Mouse (Mus musculus) heart, adult 8-10 months (tissue): ENCODE data around the gene Drg2. TPM values are rescaled to one million over a fixed set of nuclear protein-coding genes. Genes with fewer than 3 reads are reported as not detected.

ENCODE experiments used
- DNase-seq: peaks from one replicate; pipeline ENCODE4 v3.0.0; 2022; ENCODE audit warnings: low spot score
- total RNA-seq, 4 experiments: library from RNA; stranded (reverse); gene quantifications; 2 replicates each; pipeline ENCODE4 v1.2.4; 2022

Gene Drg2
- total RNA-seq, 4 experiments from 2014 or later = 27.5 to 33.6 (median 29.6) TPM

- no peak for DNase-seq
Measured at GRCm38 (mm10) chr11:60469039-60469438, 14.6 kb downstream of the Drg2 start, which contains the start of gene Myo15. Gene Myo15 (plus strand): TSS chr11:60469339.

DNA sequence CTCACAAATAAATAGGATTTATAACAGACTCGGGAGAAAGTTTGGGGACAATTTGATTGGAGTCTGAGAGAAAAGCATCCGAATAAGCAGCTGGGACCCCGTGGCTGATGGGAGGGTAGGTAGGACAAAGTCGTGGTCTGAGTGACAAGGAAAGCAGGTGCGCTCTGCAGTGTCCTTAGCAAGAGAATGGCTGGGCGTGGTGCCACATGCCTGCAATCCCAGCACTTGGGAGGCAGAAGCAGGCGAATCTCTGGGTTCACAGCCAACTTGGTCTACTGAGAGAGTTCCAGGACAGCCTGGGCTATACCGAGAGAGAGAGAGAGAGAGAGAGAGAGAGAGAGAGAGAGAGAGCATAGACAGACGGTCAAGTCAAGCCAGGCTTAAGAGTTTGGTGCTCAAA lies 16.4 kb downstream of the Drg2 start:
- DNase-seq = no peak

DNA sequence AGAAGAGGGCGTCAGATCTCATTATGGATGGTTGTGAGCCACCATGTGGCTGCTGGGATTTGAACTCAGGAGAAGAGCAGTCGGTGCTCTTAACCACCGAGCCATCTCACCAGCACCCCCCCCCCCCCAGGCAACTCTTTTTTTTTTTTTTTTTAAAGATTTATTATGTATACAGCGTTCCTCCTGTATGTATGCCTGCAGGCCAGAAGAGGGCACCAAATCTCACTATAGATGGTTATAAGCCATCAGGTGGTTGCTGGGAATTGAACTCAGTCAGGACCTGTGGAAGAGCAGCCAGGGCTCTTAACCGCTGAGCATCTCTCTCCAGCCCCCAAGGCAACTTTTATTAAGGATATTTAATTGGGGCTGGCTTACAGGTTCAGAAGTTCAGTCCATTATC lies 20.1 kb downstream of the Drg2 start:
- no peak for DNase-seq

GRCm38 (mm10) chr11:60475668-60476362 lies 21.4 kb downstream of the Drg2 start:
- DNase-seq = no peak

GRCm38 (mm10) chr11:60478121-60478520 lies 23.7 kb downstream of the Drg2 start:
- no peak for DNase-seq

- no peak for DNase-seq
Measured at GRCm38 (mm10) chr11:60486267-60486666, 31.9 kb downstream of the Drg2 start.

- no peak for DNase-seq
Measured at GRCm38 (mm10) chr11:60492726-60493125, 38.3 kb downstream of the Drg2 start.

GRCm38 (mm10) chr11:60495692-60496091 lies 41.3 kb downstream of the Drg2 start:
- DNase-seq = no peak

DNA sequence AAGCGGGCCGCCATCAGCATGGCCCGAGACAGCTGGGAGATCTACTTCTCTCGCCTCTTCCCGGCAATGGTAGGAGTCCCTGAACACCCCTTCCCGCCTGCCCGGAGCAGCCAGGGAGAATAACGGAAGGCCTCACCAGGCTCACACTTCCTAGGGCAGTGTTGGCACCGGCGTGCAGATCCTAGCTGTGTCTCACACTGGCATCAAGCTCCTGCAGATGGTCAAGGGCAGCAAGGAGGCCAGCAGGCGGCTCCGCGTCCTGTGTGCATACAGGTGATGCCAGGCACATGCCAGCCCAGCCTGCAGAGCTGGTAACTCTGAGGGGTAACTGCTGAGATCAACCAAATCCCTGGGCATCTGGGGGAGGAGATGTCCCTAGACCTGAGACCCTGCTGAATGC lies 52.9 kb downstream of the Drg2 start:
- DNase-seq = no peak

DNA sequence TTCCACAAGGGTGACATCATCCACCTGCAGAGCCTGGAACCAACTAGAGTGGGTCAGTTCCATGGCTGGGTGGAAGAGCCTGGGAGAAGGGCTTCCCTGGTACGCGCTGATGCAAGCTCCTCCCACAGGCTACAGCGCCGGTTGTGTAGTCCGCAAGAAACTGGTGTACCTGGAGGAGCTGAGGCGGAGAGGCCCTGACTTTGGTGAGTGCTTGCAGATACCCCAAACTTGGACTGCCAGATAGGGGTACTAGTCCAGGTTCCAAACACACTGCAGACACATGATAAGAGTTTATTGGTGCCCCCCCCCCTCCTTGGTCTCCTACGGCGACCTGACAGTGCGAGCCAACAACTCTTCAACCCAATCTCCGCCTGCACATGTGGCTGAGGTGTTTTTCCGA lies 54.6 kb downstream of the Drg2 start:
- DNase-seq = no peak

DNA sequence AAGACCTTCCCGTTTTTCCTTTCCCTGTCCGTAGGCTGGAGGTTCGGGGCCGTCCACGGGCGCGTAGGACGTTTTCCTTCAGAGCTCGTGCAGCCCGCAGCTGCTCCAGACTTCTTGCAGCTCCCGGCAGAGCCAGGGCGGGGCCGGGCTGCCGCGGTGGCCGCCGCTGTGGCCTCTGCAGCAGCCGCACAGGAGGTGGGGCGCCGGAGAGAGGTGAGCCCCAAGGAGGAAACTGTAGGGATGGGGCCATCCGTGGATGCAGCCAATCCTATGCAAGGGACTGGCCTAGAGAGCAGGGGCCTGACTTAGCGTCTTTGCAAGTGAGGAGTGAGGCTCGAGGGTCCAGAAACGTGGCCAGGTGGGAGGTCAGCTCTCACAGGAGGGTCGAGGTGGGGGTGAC lies 55.1 kb downstream of the Drg2 start:
- no peak for DNase-seq

DNA sequence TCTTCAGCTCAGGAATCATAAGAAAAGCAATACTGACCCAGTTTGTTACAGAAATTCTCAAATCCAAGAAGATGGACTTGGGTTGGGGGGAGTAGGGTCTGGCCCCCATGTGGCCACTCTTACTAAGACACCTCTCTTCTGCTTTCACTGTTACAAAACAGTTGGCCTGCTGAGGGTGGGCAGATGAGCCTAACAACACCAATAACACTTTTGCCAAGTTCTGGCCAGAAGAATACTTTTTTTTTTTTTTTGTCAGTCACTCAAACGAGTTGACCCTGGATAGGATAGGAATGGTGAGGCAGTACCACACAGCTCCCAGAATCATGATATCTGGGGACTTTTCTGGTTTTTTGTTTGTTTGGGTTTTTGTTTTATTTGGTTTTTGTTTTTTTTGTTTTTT lies 57.5 kb downstream of the Drg2 start:
- DNase-seq = no peak

DNA sequence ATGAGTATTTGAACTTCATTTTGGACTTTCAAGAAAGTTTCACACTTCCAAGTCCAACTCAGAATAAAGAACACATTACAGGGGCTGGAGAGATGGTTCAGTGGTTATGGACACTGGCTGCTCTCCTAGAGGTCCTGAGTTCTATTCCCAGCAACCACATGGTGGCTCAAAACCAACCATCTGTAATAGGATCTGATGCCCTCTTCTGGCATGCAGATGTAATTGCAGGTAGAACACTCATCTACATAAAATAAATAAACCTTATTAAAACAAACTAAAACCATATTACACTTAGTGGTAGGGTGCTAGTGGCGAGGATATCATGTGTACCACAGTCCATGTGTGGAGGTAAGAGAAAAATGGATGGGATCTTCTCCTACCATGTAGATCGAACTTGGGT lies 58.1 kb downstream of the Drg2 start:
- no peak for DNase-seq

- DNase-seq = no peak
Measured at GRCm38 (mm10) chr11:60514941-60515340, 60.5 kb downstream of the Drg2 start.

GRCm38 (mm10) chr11:60518305-60518704 lies 63.9 kb downstream of the Drg2 start:
- no peak for DNase-seq

Other genes starting within 250 kb of the Drg2 start
- 10 to 100 TPM; 31.0 to 42.3 (median 36.5) TPM for gene Srebf1, start 232.0 kb upstream of the Drg2 start, total RNA-seq
- 100 to 1,000 TPM; 121 to 134 (median 127) TPM for gene Tom1l2, start 101.7 kb upstream of the Drg2 start, total RNA-seq
- gene Drc3, start 101.3 kb upstream of the Drg2 start, total RNA-seq = 1 to 10 TPM; 2.3 to 3.4 (median 2.7) TPM
- gene Gid4, start 37.4 kb upstream of the Drg2 start, total RNA-seq = 10 to 100 TPM; 46.3 to 52.1 (median 49.5) TPM
- 10 to 100 TPM; 41.7 to 49.1 (median 43.6) TPM for gene Atpaf2, start 36.1 kb upstream of the Drg2 start, total RNA-seq
- gene Myo15, start 14.7 kb downstream of the Drg2 start, total RNA-seq = under 1 TPM in 2 of 4 experiments, not detected in 2; 0.03 TPM
- gene Alkbh5, start 81.8 kb downstream of the Drg2 start, total RNA-seq = 10 to 100 TPM; 81.3 to 88.8 (median 82.6) TPM
- gene Llgl1, start 245.1 kb downstream of the Drg2 start, total RNA-seq = 10 to 100 TPM; 11.0 to 14.5 (median 11.9) TPM